Mouse (Mus musculus): ENCODE data around the gene Olfr721-ps1.

The Olfr721-ps1 gene

DNA sequence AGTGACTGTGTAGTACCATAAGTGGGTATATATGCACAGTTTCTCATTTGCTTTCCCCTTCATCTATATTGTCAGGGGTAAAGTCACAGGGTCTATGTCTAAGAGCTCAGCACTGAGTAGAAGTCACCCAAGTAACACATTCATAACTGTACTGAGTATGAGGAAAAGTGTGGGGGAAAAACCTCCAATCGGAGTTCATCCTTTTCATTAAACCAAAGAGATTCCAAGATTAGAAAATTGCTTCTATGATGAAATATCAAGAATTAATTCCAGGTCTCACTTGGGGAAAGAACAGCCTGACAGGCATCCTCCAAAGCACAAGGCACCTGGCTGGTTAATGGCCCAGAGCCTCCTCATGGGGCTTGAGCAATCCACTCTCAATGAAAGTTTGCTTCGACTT, at the start of gene Olfr721-ps1:
TSS of gene Olfr721-ps1 (plus strand) at position 301 of the 400 bp plus-strand sequence.
- DNase-seq (ENCODE audit: low read depth, low spot score) = no peak

DNA sequence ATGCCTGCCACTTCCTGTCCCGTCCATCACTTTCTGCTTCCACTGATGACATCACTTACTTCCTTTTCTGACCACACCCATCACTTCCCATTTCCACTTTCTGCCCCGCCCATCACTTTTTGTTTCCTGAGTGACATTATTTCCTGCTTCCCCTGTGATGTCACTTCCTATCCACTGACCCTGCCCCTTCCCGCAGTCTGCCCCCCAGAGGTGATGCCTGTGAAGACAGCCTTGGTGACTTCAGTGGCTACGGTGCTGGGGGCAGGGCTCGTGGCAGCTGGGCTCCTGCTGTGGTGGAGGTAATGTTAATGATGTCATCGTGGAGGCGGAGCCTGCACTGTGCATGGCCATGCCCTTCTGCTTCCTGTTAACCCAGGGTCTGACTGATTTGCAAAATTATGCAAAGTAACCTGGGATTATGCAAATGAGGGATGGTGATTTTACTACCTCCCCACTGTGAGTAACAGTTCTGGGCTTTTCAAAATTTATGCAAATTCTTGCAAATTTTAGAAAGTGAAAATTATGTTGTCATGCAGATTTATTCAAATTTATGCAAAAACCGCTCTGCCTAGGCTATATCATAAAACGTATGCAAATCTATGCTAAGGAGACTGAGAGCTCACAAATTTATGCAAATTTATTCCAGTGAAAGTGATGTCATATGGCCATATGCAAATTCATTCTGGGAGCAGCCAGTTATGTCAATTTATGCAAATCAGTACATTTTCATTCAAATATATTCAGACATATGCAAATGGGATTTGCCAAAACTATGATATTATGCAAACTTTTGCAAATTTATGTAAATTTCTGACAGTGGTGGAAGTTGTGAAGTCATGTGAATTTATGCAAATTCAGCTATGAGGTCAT, 49.1 kb upstream of the Olfr721-ps1 start:
- DNase-seq (ENCODE audit: low read depth, low spot score) = no peak

DNA sequence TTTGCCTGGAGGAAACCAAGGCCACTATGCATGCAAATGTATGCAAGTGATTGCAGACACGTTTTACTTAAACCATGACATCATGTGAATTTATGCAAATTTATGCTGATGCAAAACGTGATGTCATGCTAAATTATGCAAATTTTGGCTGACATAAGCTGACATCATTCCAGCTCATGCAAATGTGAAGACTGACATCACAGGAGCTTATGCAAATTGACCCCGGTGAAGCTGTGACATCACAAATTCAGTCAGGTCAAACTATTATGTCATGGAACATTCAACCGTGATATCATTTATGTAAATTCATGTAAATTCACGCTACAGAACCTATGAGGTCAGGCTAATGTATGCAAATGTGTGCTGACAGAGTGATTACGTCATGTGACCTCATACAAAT, 48.5 kb upstream of the Olfr721-ps1 start:
- no peak for DNase-seq (ENCODE audit: low read depth, low spot score)

DNA sequence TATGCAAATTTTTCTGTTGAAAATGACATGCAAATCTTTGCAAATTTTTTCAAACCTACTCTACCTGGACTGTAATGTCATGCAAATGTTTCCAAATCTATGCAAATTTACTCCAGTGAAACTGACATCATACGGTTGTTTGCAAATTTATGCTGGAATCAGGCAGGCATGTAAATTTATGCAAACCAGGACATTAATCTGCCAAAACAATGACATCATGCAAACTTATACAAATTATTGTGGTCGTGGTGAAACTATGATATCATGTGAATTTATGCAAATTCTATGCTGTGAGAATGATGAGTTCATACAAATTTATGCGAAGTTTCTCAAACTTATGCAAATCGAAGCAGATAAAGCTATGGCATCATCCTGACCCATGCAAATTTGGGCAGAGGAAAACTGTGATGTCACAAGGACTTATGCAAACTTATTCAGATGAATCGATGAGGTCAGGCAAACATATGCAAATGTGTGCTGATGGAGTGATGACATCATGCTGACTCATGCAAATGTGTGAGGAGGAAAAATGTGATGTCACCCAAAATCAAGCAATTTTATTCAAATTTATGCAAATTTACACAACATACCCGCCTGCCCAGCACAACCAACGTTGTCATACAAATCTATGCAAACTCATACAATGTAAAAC, 47.9 kb upstream of the Olfr721-ps1 start:
- no peak for DNase-seq (ENCODE audit: low read depth, low spot score)

DNA sequence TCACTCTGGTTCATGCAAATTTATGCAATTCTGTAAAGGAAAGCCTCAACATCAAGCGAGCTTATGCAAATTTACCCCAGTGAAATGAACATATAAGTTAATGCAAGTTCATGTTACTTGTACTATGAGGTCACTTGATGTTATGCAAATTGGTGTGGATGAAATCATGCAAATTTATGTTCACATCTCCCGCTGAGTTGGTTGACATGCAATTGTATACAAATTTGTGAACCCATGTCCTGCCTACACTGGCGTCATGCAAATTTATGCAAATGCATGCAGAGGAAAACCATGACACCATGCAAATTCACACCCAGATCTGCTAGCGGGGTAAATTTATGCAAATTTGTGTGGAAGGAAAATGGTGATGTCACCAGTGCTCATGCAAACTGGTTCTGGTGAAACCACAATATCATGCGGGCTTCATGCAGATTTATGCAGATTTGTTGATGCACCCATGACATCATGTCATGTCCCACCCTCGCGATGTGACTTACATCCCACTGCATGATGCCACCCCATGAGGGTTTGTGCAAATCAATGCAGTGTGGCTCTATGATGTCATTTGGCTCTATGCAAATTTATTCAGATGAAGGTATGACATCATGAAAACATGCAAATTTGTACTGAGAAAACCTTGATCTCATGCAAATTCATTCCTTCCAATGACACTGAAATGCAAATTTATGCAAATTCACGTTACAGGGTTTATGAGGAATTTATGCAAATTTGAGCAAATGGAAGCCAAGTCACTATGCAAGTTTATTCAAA, 47.2 kb upstream of the Olfr721-ps1 start:
- no peak for DNase-seq (ENCODE audit: low read depth, low spot score)

DNA sequence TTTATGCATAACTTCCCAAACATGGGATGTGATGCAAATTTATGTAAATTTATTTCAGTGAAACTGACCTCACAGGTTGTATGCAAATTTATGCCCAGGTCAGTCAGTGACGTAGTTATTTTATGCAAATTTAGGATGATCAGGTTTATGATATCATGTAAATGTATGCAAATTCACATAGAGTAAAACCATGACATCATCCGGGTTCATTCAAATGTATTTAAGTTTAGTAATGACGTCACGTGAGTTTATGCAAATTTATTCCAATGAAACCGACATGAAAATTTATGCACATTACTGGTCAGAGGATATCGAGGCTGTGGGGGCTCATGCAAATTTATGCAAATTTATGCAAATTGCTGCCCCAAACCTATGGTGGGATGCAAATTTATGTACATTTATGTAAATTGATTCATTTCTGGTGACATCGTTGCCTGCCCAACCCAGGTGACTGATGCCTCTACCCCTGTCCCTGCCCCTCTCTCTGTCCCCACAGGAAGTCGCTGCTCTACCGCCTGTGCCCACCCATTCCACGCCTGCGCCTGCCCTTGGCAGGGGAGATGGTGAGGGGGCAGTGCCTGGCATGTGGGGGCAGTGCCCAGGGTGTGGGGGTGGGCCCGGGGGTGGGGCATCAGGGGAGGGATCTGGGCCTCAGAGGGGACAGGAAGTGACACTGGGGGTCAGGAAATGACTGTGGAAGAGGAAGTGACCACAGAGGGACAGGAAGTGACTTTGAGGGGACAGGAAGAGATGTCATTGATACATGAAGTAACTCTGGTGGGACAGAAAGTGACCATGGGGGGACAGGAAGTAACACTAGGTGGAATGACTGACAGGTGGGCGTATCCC, 46.4 kb upstream of the Olfr721-ps1 start:
- DNase-seq (ENCODE audit: low read depth, low spot score) = no peak

DNA sequence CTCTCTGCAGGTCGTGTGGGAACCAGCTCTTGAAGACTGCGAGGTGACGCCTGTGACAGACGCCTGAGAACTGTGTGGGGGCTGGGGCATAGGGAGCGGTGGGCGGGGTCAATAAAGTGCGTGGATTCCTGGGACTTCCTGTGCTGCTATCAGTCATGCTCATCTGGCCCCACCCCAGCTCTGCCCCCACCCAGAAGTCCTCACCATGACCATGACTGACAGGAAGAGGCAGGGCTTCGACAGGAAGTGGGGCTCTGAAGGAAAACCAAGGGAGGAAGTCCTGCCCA, 45.8 kb upstream of the Olfr721-ps1 start:
- DNase-seq (ENCODE audit: low read depth, low spot score) = no peak

DNA sequence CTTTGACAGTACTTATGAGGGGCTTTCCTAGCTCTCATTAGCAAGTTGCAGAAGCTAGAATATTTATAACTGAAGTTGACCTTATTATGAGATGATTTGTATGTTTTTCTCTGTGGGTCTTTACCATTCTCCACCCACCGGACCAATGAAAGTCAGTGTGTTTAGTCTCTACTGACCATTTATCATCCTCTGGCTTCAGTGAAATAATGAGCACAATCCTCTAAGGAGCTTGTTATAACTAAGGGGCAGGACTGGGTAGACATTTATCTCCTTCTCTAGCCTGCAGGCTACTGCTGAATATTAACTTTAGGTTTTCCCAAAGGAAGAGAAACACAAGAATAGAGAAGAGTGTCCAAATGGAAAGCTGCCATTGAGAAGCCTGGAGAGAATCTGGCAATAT, 5.6 kb upstream of the Olfr721-ps1 start:
- no peak for DNase-seq (ENCODE audit: low read depth, low spot score)

DNA sequence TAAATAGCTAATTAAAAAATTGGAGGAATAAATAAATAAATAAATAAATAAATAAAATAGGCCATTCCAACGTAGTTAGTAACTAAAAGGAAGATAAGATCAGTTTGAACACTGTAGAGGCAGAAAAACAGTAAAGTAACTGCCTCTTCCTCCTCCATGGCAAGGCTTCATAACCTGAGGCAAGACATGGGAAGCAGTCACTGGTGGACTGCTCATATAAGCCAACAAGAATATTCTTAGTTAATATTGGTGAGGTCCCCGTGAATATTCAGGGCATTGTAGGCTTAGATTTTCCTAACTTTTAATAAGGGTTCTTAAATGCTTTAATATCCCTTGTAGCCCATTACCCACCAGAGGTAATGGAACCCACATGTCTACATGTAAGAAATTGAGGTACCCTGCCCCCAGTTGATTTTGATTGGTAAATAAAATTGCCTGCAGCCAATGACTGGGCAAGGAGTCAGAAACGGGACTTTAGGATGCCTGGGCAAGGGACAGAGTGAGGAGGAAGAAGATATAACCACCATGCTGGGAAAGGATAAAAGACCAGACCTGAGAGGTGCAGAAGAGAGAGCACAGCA, 35.1 kb downstream of the Olfr721-ps1 start:
- DNase-seq (ENCODE audit: low read depth, low spot score) = no peak
